Mouse (Mus musculus) lung, embryonic 15.5 days (tissue): ENCODE results near the gene Mknk1. TPM values are rescaled to one million over a fixed set of nuclear protein-coding genes. Genes with fewer than 3 reads are reported as not detected.

Source experiments
- ATAC-seq: fragments of 200-750 bp; cut with Nextera tagmentation; 2 replicates; pipeline ENCODE4 v1.8.0; 2017; ENCODE audit warnings: moderate number of reproducible peaks, borderline replicate concordance; ENCODE audit not compliant: low FRiP score, low TSS enrichment; ENCODE audit errors: extremely low read depth
- H3K27ac ChIP-seq: fragments of 300-500 bp; sonication (generic); 2 replicates; pipeline ENCODE4 v1.5.1; 2015; ENCODE audit warnings: moderate library complexity, mild to moderate bottlenecking, inconsistent platforms
- H3K27me3 ChIP-seq: fragments of 300-500 bp; sonication (generic); 2 replicates; pipeline ENCODE4 v1.6.1; 2015; ENCODE audit warnings: inconsistent platforms
- H3K36me3 ChIP-seq: fragments of 300-500 bp; sonication (generic); 2 replicates; pipeline ENCODE4 v1.6.1; 2015; ENCODE audit warnings: inconsistent platforms
- H3K4me1 ChIP-seq: fragments of 300-500 bp; sonication (generic); 2 replicates; pipeline ENCODE4 v1.6.1; 2015; ENCODE audit warnings: inconsistent platforms
- H3K4me2 ChIP-seq: fragments of 300-500 bp; sonication (generic); 2 replicates; pipeline ENCODE4 v1.6.1; 2015; ENCODE audit warnings: inconsistent platforms, mild to moderate bottlenecking, moderate library complexity
- H3K4me3 ChIP-seq: fragments of 300-500 bp; sonication (generic); 2 replicates; pipeline ENCODE4 v1.5.1; 2015; ENCODE audit warnings: mild to moderate bottlenecking, inconsistent platforms
- H3K9ac ChIP-seq: fragments of 300-500 bp; sonication (generic); 2 replicates; pipeline ENCODE4 v1.6.1; 2015; ENCODE audit warnings: inconsistent platforms
- H3K9me3 ChIP-seq: fragments of 300-500 bp; sonication (generic); 2 replicates; pipeline ENCODE4 v1.6.1; 2016; ENCODE audit warnings: inconsistent platforms
- WGBS: fragments of 180-500 bp; shearing (Covaris S2); methylation state at CpG from one replicate; pipeline ENCODE4 v1.1.7; 2015; 5-methylcytosine and 5-hydroxymethylcytosine counted together
- polyA plus RNA-seq: library from polyadenylated mRNA; unstranded; fragments of >200 nt; fragmentation: Nextera tagmentation; extraction: Ambion mirVana; gene quantifications from 2 replicates; pipeline ENCODE4 v1.2.1, GENCODE M21; 2015

Gene Mknk1
- polyA plus RNA-seq, 1 experiment from 2014 or later = 28.3 TPM

- H3K27ac ChIP-seq = no peak overlapping the region
- peak overlapping the region; percentile 78 for H3K4me2 ChIP-seq
- peak overlapping the region; percentile 94 for H3K4me3 ChIP-seq
- ATAC-seq = no peak
- 74% methylated on average over 3 of the region's 3 CpGs for WGBS
- no peaks in the 10 kb centered on the region for H3K9me3 ChIP-seq
- no peak overlapping the region for H3K9ac ChIP-seq
- H3K36me3 ChIP-seq = peaks cover 7% of the 10 kb centered on the region; the same call in 1 of the 2 replicates
- peaks cover 22% of the 10 kb centered on the region for H3K4me1 ChIP-seq
- H3K27me3 ChIP-seq = no peaks in the 10 kb centered on the region
Observed at GRCm38 (mm10) chr4:115827066-115827465, 11.9 kb upstream of the Mknk1 start.

GRCm38 (mm10) chr4:115827535-115827887 lies 11.5 kb upstream of the Mknk1 start:
- Histone ChIP-seq H3K36me3 (peaks cover 12% of the 10 kb centered on the region; the same call in 1 of the 2 replicates), H3K27me3 (no peaks in the 10 kb centered on the region), H3K9ac (peak overlapping the region; percentile 88), H3K4me2 (peak overlapping the region; percentile 78), H3K27ac (peak overlapping the region; percentile 92), H3K4me1 (peaks cover 22% of the 10 kb centered on the region), H3K9me3 (no peaks in the 10 kb centered on the region), H3K4me3 (peak overlapping the region; percentile 94)
- ATAC-seq = peak; percentile 1; the same call in 1 of the 2 replicates
- WGBS = 2% methylated on average over 4 of the region's 4 CpGs

GRCm38 (mm10) chr4:115827888-115828571 lies 11.0 kb upstream of the Mknk1 start, which contains the start of gene Mob3c:
Gene Mob3c, plus strand, starts transcription at chr4:115828092.
- peaks cover 13% of the 10 kb centered on the region; the same call in 1 of the 2 replicates for H3K36me3 ChIP-seq
- 2% methylated on average over 57 of the region's 57 CpGs for WGBS
- peak within 1 kb of the TSS; percentile 88 for H3K9ac ChIP-seq
- ATAC-seq = peak; percentile 94
- peaks cover 22% of the 10 kb centered on the region for H3K4me1 ChIP-seq
- H3K4me3 ChIP-seq = peak within 1 kb of the TSS; percentile 94
- H3K9me3 ChIP-seq = no peaks in the 10 kb centered on the region
- H3K27me3 ChIP-seq = no peaks in the 10 kb centered on the region
- peak within 1 kb of the TSS; percentile 92 for H3K27ac ChIP-seq
- H3K4me2 ChIP-seq = peak within 1 kb of the TSS; percentile 78

- no peak for ATAC-seq
- Histone ChIP-seq H3K4me3 (peak overlapping the region; percentile 94), H3K4me2 (peak overlapping the region; percentile 78), H3K36me3 (peaks cover 15% of the 10 kb centered on the region), H3K27ac (peak overlapping the region; percentile 92; the same call in 1 of the 2 replicates), H3K9me3 (no peaks in the 10 kb centered on the region), H3K27me3 (no peaks in the 10 kb centered on the region), H3K9ac (peak overlapping the region; percentile 88; the same call in 1 of the 2 replicates), H3K4me1 (peaks cover 22% of the 10 kb centered on the region)
- 7% methylated on average over 8 of the region's 8 CpGs for WGBS
Observed at GRCm38 (mm10) chr4:115828572-115828902, 10.5 kb upstream of the Mknk1 start.

GRCm38 (mm10) chr4:115830491-115830890 lies 8.5 kb upstream of the Mknk1 start:
- H3K27ac ChIP-seq = peak overlapping the region; percentile 15; the same call in 1 of the 2 replicates
- no peaks in the 10 kb centered on the region for H3K9me3 ChIP-seq
- WGBS = 60% methylated on average over 5 of the region's 5 CpGs
- H3K4me3 ChIP-seq = no peak overlapping the region
- no peaks in the 10 kb centered on the region for H3K27me3 ChIP-seq
- no peak for ATAC-seq
- H3K9ac ChIP-seq = no peak overlapping the region
- H3K4me2 ChIP-seq = no peak overlapping the region
- peaks cover 22% of the 10 kb centered on the region for H3K4me1 ChIP-seq
- H3K36me3 ChIP-seq = peaks cover 22% of the 10 kb centered on the region

- H3K36me3 ChIP-seq = peaks cover 26% of the 10 kb centered on the region
- H3K9ac ChIP-seq = no peak overlapping the region
- H3K4me1 ChIP-seq = peaks cover 22% of the 10 kb centered on the region
- no peaks in the 10 kb centered on the region for H3K9me3 ChIP-seq
- 90% methylated on average over 22 of the region's 22 CpGs for WGBS
- H3K27ac ChIP-seq = no peak overlapping the region
- H3K4me3 ChIP-seq = no peak overlapping the region
- no peak for ATAC-seq
- H3K27me3 ChIP-seq = no peaks in the 10 kb centered on the region
- no peak overlapping the region for H3K4me2 ChIP-seq
Observed at GRCm38 (mm10) chr4:115831221-115831620, 7.8 kb upstream of the Mknk1 start.

- WGBS = 57% methylated on average over 2 of the region's 2 CpGs
- Histone ChIP-seq H3K4me3 (no peak overlapping the region), H3K4me2 (no peak overlapping the region), H3K36me3 (peaks cover 26% of the 10 kb centered on the region), H3K4me1 (peaks cover 21% of the 10 kb centered on the region), H3K9me3 (no peaks in the 10 kb centered on the region), H3K9ac (no peak overlapping the region), H3K27me3 (no peaks in the 10 kb centered on the region), H3K27ac (no peak overlapping the region)
- ATAC-seq = no peak
Observed at GRCm38 (mm10) chr4:115832040-115832439, 7.0 kb upstream of the Mknk1 start.

GRCm38 (mm10) chr4:115835576-115835975 lies 3.4 kb upstream of the Mknk1 start:
- H3K27me3 ChIP-seq = no peaks in the 10 kb centered on the region
- peaks cover 10% of the 10 kb centered on the region for H3K4me1 ChIP-seq
- H3K27ac ChIP-seq = no peak overlapping the region
- H3K36me3 ChIP-seq = peaks cover 26% of the 10 kb centered on the region
- 76% methylated on average over 2 of the region's 2 CpGs for WGBS
- H3K9me3 ChIP-seq = no peaks in the 10 kb centered on the region
- no peak overlapping the region for H3K4me2 ChIP-seq
- no peak overlapping the region for H3K4me3 ChIP-seq
- no peak for ATAC-seq
- no peak overlapping the region for H3K9ac ChIP-seq

GRCm38 (mm10) chr4:115838196-115838595 lies 802 bp upstream of the Mknk1 start:
- no peak for ATAC-seq
- Histone ChIP-seq H3K27me3 (no peaks in the 10 kb centered on the region), H3K4me2 (peak overlapping the region; percentile 63), H3K36me3 (peaks cover 14% of the 10 kb centered on the region), H3K4me1 (peaks cover 10% of the 10 kb centered on the region), H3K9ac (no peak overlapping the region), H3K9me3 (no peaks in the 10 kb centered on the region), H3K4me3 (peak overlapping the region; percentile 65; the same call in 1 of the 2 replicates), H3K27ac (no peak overlapping the region)
- WGBS = 54% methylated on average over 4 of the region's 4 CpGs

- peak overlapping the region; percentile 65 for H3K4me3 ChIP-seq
- H3K27me3 ChIP-seq = no peaks in the 10 kb centered on the region
- H3K9me3 ChIP-seq = no peaks in the 10 kb centered on the region
- peak overlapping the region; percentile 63 for H3K4me2 ChIP-seq
- 0 out of 2 replicates have a peak overlapping the region, but pooled peaks have one; percentile 54 for H3K27ac ChIP-seq
- H3K9ac ChIP-seq = peak overlapping the region; percentile 49
- no peak for ATAC-seq
- H3K36me3 ChIP-seq = peaks cover 4% of the 10 kb centered on the region; the same call in 1 of the 2 replicates
- H3K4me1 ChIP-seq = peaks cover 10% of the 10 kb centered on the region
- WGBS = 35% methylated on average over 4 of the region's 4 CpGs
Observed at GRCm38 (mm10) chr4:115839956-115840355, 958 bp downstream of the Mknk1 start.

GRCm38 (mm10) chr4:115840842-115841241 lies 1.8 kb downstream of the Mknk1 start:
- peaks cover 10% of the 10 kb centered on the region for H3K4me1 ChIP-seq
- no peak for ATAC-seq
- WGBS = 84% methylated on average over 4 of the region's 4 CpGs
- H3K36me3 ChIP-seq = peaks cover under 1% of the 10 kb centered on the region; the same call in 1 of the 2 replicates
- H3K4me3 ChIP-seq = no peak overlapping the region
- H3K4me2 ChIP-seq = no peak overlapping the region
- H3K27ac ChIP-seq = no peak overlapping the region
- no peaks in the 10 kb centered on the region for H3K9me3 ChIP-seq
- no peaks in the 10 kb centered on the region for H3K27me3 ChIP-seq
- no peak overlapping the region for H3K9ac ChIP-seq

GRCm38 (mm10) chr4:115846656-115847055 lies 7.7 kb downstream of the Mknk1 start:
- no peak overlapping the region for H3K4me2 ChIP-seq
- no peaks in the 10 kb centered on the region for H3K27me3 ChIP-seq
- 59% methylated on average over 2 of the region's 2 CpGs for WGBS
- 0 out of 2 replicates have a peak, but pooled peaks cover 3% of the 10 kb centered on the region for H3K4me1 ChIP-seq
- no peak overlapping the region for H3K27ac ChIP-seq
- H3K9ac ChIP-seq = no peak overlapping the region
- H3K9me3 ChIP-seq = no peaks in the 10 kb centered on the region
- no peak overlapping the region for H3K4me3 ChIP-seq
- peaks cover 2% of the 10 kb centered on the region; the same call in 1 of the 2 replicates for H3K36me3 ChIP-seq
- ATAC-seq = no peak
